Mouse (Mus musculus): ENCODE data around the gene Dapk1. TPM values are rescaled to one million over a fixed set of nuclear protein-coding genes. Genes with fewer than 3 reads are reported as not detected.

Gene Dapk1
- total RNA-seq (2021) = 10 to 100 TPM; 26.3 to 27.1 TPM
- 26.0 and 35.2 TPM in 2 replicates for polyA plus RNA-seq (2012; rRNA removed)
- long read RNA-seq, full-length matches to known transcripts = 6 of 18 reads
- long read RNA-seq, partial matches to known transcripts = 7 of 18 reads
- long read RNA-seq, other reads (novel, unspliced or antisense) = 5 of 18 reads

DNA sequence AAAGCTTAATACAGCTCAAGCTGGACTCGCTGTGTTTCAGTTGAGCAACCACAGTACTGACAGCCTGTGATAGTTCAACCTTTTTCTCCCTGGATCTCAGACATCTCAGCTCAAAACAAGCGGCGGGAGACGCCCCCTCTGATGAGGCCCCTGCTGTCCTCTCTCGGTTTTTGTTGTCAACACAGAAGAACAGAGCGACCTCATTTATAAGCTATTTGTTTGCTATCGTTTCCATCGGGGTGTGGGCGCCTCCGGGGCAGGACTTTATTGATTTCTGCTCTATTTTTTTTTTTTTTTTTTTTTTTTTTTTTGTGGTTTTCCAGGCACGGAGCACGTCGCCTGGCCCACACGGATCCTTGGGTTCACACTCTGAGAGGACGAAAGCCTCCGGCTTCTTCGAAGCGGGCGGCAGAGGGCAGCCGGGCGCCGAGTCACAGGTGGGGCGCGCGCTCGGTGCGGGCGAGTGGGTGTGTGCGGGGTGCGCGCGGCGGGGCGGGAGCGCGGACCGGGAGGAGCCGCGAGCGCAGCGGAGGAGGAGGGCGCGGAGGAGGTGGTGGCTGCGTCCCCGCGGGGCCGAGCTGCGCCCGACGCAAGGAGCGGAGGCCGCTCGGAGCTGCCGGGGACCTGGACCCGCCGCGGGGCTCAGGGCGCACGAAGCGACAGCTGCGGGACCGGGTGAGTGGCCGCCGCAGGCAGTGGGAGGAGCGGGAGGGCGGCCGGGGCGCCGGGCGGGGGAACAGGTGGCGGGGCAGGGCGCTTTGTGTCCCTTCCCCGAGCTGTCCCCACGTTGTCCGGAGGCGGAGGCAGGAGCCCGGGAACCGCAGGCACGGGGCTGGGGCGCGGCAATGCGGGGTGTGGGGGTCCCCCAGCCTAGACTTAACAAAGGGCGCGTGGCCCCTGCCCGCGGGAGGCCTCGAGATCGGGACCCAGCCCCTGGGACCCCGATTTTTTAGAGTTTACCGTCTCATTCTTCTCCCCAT is at the start of gene Dapk1:
Gene Dapk1, plus strand, starts transcription at position 512 of the 980 bp plus-strand sequence.
- H3K79me2 ChIP-seq (replicated peaks; ENCODE audit: control insufficient read depth, insufficient read depth, low read length) = no peaks in the 10 kb centered on the region; the same call in 1 of the 2 replicates
- peak within 1 kb of the TSS; percentile 85 for H3K27ac ChIP-seq
- H3K9ac ChIP-seq (ENCODE audit: low read depth, low read length) = peak within 1 kb of the TSS; percentile 96
- no peaks in the 10 kb centered on the region for H3K4me1 ChIP-seq (ENCODE audit: control insufficient read depth, insufficient read depth, low read length)
- H3K36me3 ChIP-seq (ENCODE audit: control insufficient read depth, insufficient read depth, low read length) = no peaks in the 10 kb centered on the region
- intact Hi-C loops (cut with DNase I) = loop anchor here (1.0 to 5.0 kb wide), 6 partner anchors 23 to 137 kb away; no protein-coding TSS in a partner anchor
- peak within 1 kb of the TSS; percentile 77 for H3K4me3 ChIP-seq
- DNase-seq = peak; percentile 89 to 91
- no peak for TF ChIP-seq EP300 (IDR thresholded peaks at IDR 0.05; ENCODE audit: insufficient read depth, low read depth, low read length)
- TF ChIP-seq CTCF (IDR thresholded peaks at IDR 0.05) = peak; percentile 73
- TF ChIP-seq POLR2A (IDR thresholded peaks at IDR 0.05; ENCODE audit: insufficient read depth, low read depth, low read length) = peak; percentile 8; the same call in 1 of the 2 replicates
- no peaks in the 10 kb centered on the region for H3K27me3 ChIP-seq (ENCODE audit: control insufficient read depth, insufficient read depth, low read length)
- WGBS = under 1% methylated on average over 83 of the region's 90 CpGs

DNA sequence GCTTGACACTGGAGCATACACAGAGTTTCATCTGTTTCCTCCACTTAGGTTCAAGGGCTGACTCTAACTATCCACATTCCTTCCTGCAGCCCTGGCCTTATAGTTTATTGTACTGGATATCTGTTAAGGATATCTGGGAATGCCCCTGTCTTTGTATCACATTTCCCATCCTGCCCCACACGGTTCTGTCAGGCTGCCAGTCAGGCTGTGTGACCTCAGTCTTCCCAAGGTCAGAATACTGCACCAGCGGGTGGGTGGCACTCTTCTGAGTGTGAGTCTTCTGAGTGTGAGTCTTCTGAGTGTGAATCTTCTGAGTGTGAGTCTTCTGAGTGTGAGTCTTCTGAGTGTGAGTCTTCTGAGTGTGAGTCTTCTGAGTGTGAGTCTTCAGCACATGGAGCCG is 48.4 kb upstream of the Dapk1 start:
- H3K36me3 ChIP-seq (ENCODE audit: control insufficient read depth, insufficient read depth, low read length) = no peaks in the 10 kb centered on the region
- 58% methylated on average over 3 of the region's 3 CpGs for WGBS
- H3K4me3 ChIP-seq = no peak overlapping the region
- H3K4me1 ChIP-seq (ENCODE audit: control insufficient read depth, insufficient read depth, low read length) = no peaks in the 10 kb centered on the region
- no peak overlapping the region for H3K27ac ChIP-seq
- no peak for DNase-seq
- no peaks in the 10 kb centered on the region for H3K27me3 ChIP-seq (ENCODE audit: control insufficient read depth, insufficient read depth, low read length)
- TF ChIP-seq CTCF (IDR thresholded peaks at IDR 0.05) (no peak), POLR2A (IDR thresholded peaks at IDR 0.05; ENCODE audit: insufficient read depth, low read depth, low read length) (no peak), EP300 (IDR thresholded peaks at IDR 0.05; ENCODE audit: insufficient read depth, low read depth, low read length) (no peak)
- H3K9ac ChIP-seq (ENCODE audit: low read depth, low read length) = no peak overlapping the region
- H3K79me2 ChIP-seq (replicated peaks; ENCODE audit: control insufficient read depth, insufficient read depth, low read length) = no peaks in the 10 kb centered on the region
- intact Hi-C loops (cut with DNase I) = no loop called here

DNA sequence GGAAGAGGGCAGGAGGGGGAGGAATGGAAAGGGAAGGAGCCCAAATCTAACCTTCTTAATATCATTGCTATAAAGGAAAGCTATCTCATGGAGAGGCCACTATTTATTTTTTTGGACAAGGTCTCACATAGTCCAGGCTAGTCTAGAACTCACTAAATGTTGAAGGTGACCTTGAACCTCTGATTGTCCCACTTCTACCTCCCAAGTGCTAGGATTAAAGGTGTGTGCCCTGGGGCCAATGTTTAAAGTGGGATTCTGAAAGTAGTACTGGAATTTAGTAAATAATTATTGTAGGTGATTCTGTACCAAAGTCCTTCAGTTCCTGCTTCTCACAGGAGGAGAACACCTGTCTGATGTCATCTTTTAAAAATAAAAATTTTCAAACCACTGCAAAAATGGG is 45.3 kb upstream of the Dapk1 start:
- no peaks in the 10 kb centered on the region for H3K79me2 ChIP-seq (replicated peaks; ENCODE audit: control insufficient read depth, insufficient read depth, low read length)
- no peaks in the 10 kb centered on the region for H3K27me3 ChIP-seq (ENCODE audit: control insufficient read depth, insufficient read depth, low read length)
- no peak for DNase-seq
- intact Hi-C loops (cut with DNase I) = no loop called here
- no peak overlapping the region for H3K9ac ChIP-seq (ENCODE audit: low read depth, low read length)
- no peak overlapping the region for H3K4me3 ChIP-seq
- TF ChIP-seq CTCF (IDR thresholded peaks at IDR 0.05) = no peak
- H3K27ac ChIP-seq = no peak overlapping the region
- no peaks in the 10 kb centered on the region for H3K36me3 ChIP-seq (ENCODE audit: control insufficient read depth, insufficient read depth, low read length)
- no peaks in the 10 kb centered on the region for H3K4me1 ChIP-seq (ENCODE audit: control insufficient read depth, insufficient read depth, low read length)

DNA sequence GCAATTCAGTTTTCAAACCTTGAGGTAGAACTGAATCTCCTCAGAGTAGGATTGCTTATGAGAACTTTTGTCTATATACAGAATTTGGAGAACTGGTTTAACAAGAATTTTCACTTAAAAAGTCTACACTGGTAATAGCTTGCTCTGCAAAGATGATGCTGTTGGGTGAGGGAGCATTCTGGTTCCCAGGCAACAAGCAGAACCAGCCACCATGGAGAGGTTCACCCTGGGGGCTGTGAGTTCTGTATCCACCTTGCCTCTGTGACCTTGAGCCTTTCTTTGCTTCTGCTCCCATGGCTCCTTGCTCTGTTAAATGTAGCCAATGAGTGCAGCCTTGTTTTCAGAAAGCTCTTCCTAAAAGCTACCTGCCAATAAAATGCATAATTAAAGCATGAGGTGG is 44.8 kb upstream of the Dapk1 start:
- Histone ChIP-seq H3K79me2 (replicated peaks; ENCODE audit: control insufficient read depth, insufficient read depth, low read length) (no peaks in the 10 kb centered on the region), H3K4me1 (ENCODE audit: control insufficient read depth, insufficient read depth, low read length) (no peaks in the 10 kb centered on the region), H3K4me3 (no peak overlapping the region), H3K36me3 (ENCODE audit: control insufficient read depth, insufficient read depth, low read length) (no peaks in the 10 kb centered on the region), H3K27me3 (ENCODE audit: control insufficient read depth, insufficient read depth, low read length) (no peaks in the 10 kb centered on the region), H3K9ac (ENCODE audit: low read depth, low read length) (no peak overlapping the region), H3K27ac (no peak overlapping the region)
- intact Hi-C loops (cut with DNase I) = no loop called here
- TF ChIP-seq EP300 (IDR thresholded peaks at IDR 0.05; ENCODE audit: insufficient read depth, low read depth, low read length) (no peak), POLR2A (IDR thresholded peaks at IDR 0.05; ENCODE audit: insufficient read depth, low read depth, low read length) (no peak), CTCF (IDR thresholded peaks at IDR 0.05) (no peak)
- DNase-seq = no peak

DNA sequence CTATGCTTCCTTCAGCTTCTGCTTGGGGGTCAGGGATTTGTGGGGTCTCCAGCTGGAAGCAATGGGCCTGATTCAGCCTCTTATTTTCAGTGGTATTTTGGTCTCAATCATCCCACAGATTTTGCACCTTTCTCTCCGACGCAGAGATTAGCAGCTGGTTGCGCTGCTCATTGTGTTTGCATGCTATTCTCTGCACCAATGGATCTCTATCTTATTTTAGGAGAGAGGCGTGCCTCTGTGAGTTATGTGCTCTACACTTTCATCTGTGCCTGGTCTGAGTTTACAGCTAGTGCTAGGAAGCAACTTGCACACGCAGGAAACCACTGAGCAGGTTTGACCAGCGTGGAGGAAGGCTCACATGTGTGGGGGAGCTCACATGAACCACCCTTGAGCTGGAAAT is 37.4 kb upstream of the Dapk1 start:
- TF ChIP-seq POLR2A (IDR thresholded peaks at IDR 0.05; ENCODE audit: insufficient read depth, low read depth, low read length) (no peak), CTCF (IDR thresholded peaks at IDR 0.05) (no peak), EP300 (IDR thresholded peaks at IDR 0.05; ENCODE audit: insufficient read depth, low read depth, low read length) (no peak)
- no peak overlapping the region for H3K4me3 ChIP-seq
- DNase-seq = no peak
- H3K79me2 ChIP-seq (replicated peaks; ENCODE audit: control insufficient read depth, insufficient read depth, low read length) = no peaks in the 10 kb centered on the region
- no peaks in the 10 kb centered on the region for H3K27me3 ChIP-seq (ENCODE audit: control insufficient read depth, insufficient read depth, low read length)
- no peak overlapping the region for H3K9ac ChIP-seq (ENCODE audit: low read depth, low read length)
- no peak overlapping the region for H3K27ac ChIP-seq
- no peaks in the 10 kb centered on the region for H3K36me3 ChIP-seq (ENCODE audit: control insufficient read depth, insufficient read depth, low read length)
- intact Hi-C loops (cut with DNase I) = no loop called here
- WGBS = 49% methylated on average over 6 of the region's 6 CpGs
- H3K4me1 ChIP-seq (ENCODE audit: control insufficient read depth, insufficient read depth, low read length) = no peaks in the 10 kb centered on the region

DNA sequence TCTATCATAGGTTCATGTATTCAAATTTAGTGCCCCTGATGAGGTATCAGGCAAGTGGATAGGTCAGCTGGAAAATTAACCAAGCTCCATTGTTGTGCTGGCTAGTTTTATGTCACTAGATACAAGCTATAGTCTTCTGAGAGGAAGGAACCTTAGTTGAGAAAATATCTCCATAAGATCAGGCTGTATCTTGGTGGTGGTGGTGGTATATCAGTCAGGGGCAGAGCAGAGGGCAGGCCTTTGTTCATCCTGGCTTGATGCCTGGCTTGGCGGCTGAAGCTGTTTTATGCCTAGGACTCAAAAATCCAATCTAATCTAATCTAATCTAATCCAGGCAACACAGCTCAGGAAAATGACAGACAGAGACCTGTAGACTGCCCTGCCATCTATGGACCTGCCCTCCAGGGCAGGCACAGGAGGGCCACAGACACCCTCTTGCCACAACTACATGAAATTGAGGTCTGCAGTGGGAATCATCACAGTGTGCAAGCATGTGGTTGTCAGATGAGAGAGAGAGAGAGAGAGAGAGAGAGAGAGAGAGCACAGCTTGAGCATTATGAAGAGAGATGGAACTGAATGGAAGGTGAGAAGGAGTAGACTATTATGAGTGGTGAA is 32.7 kb upstream of the Dapk1 start:
- no peak for DNase-seq
- TF ChIP-seq CTCF (IDR thresholded peaks at IDR 0.05) (no peak), POLR2A (IDR thresholded peaks at IDR 0.05; ENCODE audit: insufficient read depth, low read depth, low read length) (no peak), EP300 (IDR thresholded peaks at IDR 0.05; ENCODE audit: insufficient read depth, low read depth, low read length) (no peak)
- WGBS = 94% methylated on average over 1 of the region's 1 CpGs
- H3K9ac ChIP-seq (ENCODE audit: low read depth, low read length) = no peak overlapping the region
- H3K36me3 ChIP-seq (ENCODE audit: control insufficient read depth, insufficient read depth, low read length) = no peaks in the 10 kb centered on the region
- no peaks in the 10 kb centered on the region for H3K27me3 ChIP-seq (ENCODE audit: control insufficient read depth, insufficient read depth, low read length)
- no peak overlapping the region for H3K27ac ChIP-seq
- intact Hi-C loops (cut with DNase I) = no loop called here
- H3K4me1 ChIP-seq (ENCODE audit: control insufficient read depth, insufficient read depth, low read length) = no peaks in the 10 kb centered on the region
- no peak overlapping the region for H3K4me3 ChIP-seq
- no peaks in the 10 kb centered on the region for H3K79me2 ChIP-seq (replicated peaks; ENCODE audit: control insufficient read depth, insufficient read depth, low read length)

Data from heart, adult 2 months (tissue).